ENCODE assay signal across 8 mouse cellular contexts in genomic region chr10:125328331-125329063, GRCm38 (mm10).
DNase-seq lines count a peak whose midpoint lies in the region; ATAC-seq and TF ChIP-seq lines count a peak whose summit lies in the region.

No protein-coding gene starts in this region.

- no peak for TF ChIP-seq POLR2A in limb, embryonic 14.5 days (IDR thresholded peaks at IDR 0.05; ENCODE audit: borderline replicate concordance, extremely low read depth, insufficient read depth, insufficient read length)
- TF ChIP-seq POLR2A in thymus, adult 2 months (IDR thresholded peaks at IDR 0.05; ENCODE audit: control insufficient read depth, extremely low read depth, insufficient read depth, low read length, poor library complexity), result no peak

- H3K36me3 ChIP-seq in limb, embryonic 14.5 days (ENCODE audit: control insufficient read depth, insufficient read depth, low read length), result no peaks in the 10 kb centered on the region
- H3K36me3 ChIP-seq in thymus, adult 2 months (ENCODE audit: control insufficient read depth, insufficient read depth, low read length), result no peaks in the 10 kb centered on the region

- peak; percentile 20 for DNase-seq in adrenal gland, adult 2 months
- DNase-seq in adrenal gland, postnatal 25 days, result no peak
- DNase-seq in urinary bladder, postnatal 14 days (ENCODE audit: low spot score), result peak; percentile 38
- no peak for DNase-seq in urinary bladder, adult 2 months (ENCODE audit: low spot score)
- peak; percentile 50 for DNase-seq in limb, embryonic 14.5 days (ENCODE audit: low spot score)
- peak; percentile 79 for DNase-seq in yolk sac, embryonic 10.5 days (ENCODE audit: low spot score)
- no peak for DNase-seq in thymus, adult 2 months
- no peak for DNase-seq in right cerebral cortex, adult 18-20 months

- peak overlapping the region; percentile 6; the same call in 1 of the 2 replicates for H3K27ac ChIP-seq in limb, embryonic 14.5 days (replicated peaks; ENCODE audit: low read depth, low read length)
- no peak overlapping the region for H3K27ac ChIP-seq in thymus, adult 2 months (ENCODE audit: control insufficient read depth, insufficient read depth, low read length)

- 7% methylated on average over 16 of the region's 16 CpGs for WGBS in limb, embryonic 14.5 days
- WGBS in thymus, adult 2 months, result 86% methylated on average over 16 of the region's 16 CpGs

- no peaks in the 10 kb centered on the region for H3K27me3 ChIP-seq in limb, embryonic 14.5 days (ENCODE audit: control insufficient read depth, insufficient read depth, low read length)
- no peaks in the 10 kb centered on the region for H3K27me3 ChIP-seq in thymus, adult 2 months (ENCODE audit: control insufficient read depth, insufficient read depth, low read length)

- peaks cover 19% of the 10 kb centered on the region for H3K4me1 ChIP-seq in limb, embryonic 14.5 days (ENCODE audit: control insufficient read depth, insufficient read depth, low read length)
- H3K4me1 ChIP-seq in thymus, adult 2 months (replicated peaks; ENCODE audit: control insufficient read depth, insufficient read depth, low read length), result no peaks in the 10 kb centered on the region; the same call in 1 of the 2 replicates

- no peaks in the 10 kb centered on the region for H3K9me3 ChIP-seq in limb, embryonic 14.5 days (ENCODE audit: control insufficient read depth, low read length)

- peak; percentile 75 for ATAC-seq in limb, embryonic 14.5 days (ENCODE audit: low FRiP score, low read depth)

- H3K9ac ChIP-seq in limb, embryonic 14.5 days (ENCODE audit: low read depth, low read length, severe bottlenecking), result peak overlapping the region; percentile 3; the same call in 1 of the 2 replicates

- H3K4me2 ChIP-seq in limb, embryonic 14.5 days (replicated peaks; ENCODE audit: low read depth, low read length, severe bottlenecking), result peak overlapping the region; percentile 46

- H3K4me3 ChIP-seq in limb, embryonic 14.5 days (replicated peaks; ENCODE audit: low read length), result peak overlapping the region; percentile 26
- no peak overlapping the region for H3K4me3 ChIP-seq in thymus, adult 2 months (ENCODE audit: control insufficient read depth, insufficient read depth, low read length)

- no peak for TF ChIP-seq CTCF in thymus, adult 2 months (IDR thresholded peaks at IDR 0.05; ENCODE audit: borderline replicate concordance, control insufficient read depth, extremely low read depth, insufficient read depth, low read length, poor library complexity)

Comparison
In these comparisons a context has a peak if more than half of its experiments do, and no peak if none do; other contexts are left out.
1. DNase-seq: peak in adrenal gland, adult 2 months (single experiment), urinary bladder, postnatal 14 days (single experiment), limb, embryonic 14.5 days (single experiment) and yolk sac, embryonic 10.5 days (single experiment); none in adrenal gland, postnatal 25 days (single experiment), urinary bladder, adult 2 months (single experiment), thymus, adult 2 months (single experiment) and right cerebral cortex, adult 18-20 months (single experiment).